Mouse (Mus musculus) lung, adult 18-20 months (tissue): ENCODE results near the gene Sox5.
"Not testable (repeated sequence)": the region's sequence is repeated elsewhere in the genome, so short reads cannot be mapped to it uniquely, and the experiment has no call there.

Experiments used
- DNase-seq, 2 experiments: peaks; one replicate each; pipeline ENCODE4 v3.0.0; 2022; ENCODE audit warnings: mixed read lengths in 2 of 2

Gene Sox5

GRCm38 (mm10) chr6:144265004-144265403, 516.8 kb downstream of the Sox5 start:
- no peak for DNase-seq

- no peak for DNase-seq
Observed at GRCm38 (mm10) chr6:144264320-144264915, 517.4 kb downstream of the Sox5 start.

- no peak for DNase-seq
Observed at GRCm38 (mm10) chr6:144256500-144256899, 525.3 kb downstream of the Sox5 start.

GRCm38 (mm10) chr6:144252191-144252718, 529.5 kb downstream of the Sox5 start:
- DNase-seq = no peak

DNA sequence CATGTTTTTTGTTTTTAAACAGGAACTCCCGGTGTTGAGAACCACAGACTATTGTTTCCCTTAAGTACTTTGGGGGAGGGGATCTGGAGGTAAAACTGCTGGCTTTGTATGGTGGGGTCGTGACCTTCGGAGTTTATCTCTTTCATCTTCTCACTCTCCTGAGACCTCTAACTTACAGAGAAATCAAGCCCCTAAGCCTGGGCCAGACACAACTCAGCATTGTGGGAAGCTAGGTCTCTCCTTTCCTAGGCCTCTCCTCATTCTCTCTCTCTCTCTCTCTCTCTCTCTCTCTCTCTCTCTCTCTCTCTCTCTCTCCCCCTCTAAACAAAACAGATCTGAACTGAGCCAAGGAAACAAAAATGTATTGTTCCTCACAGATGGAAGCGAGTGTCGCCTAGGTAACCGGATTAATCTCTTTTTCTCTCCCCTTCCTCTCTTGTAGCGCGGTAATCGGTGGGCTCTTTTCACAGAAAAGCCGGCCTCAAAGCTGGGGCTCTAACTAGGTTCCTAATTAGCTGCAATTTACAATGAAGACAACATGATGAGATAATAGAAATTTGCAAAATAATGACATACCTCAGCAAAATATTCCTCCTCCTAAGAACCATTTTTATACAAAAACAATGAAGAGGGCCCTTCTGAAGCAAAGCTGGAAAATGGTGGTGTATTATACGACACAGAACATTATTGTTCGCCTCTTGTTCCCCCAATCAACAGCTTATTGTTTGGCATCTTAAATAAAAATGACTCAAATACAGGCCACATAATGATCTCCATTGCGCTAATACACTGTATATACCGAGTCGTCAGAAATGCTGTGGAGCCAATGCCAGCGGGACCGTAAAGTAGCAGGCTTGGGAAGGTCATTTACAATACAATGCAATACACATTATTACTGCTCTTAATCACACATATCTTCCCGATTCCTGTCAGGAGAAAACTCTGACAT, 530.3 kb downstream of the Sox5 start:
- DNase-seq = no peak

DNA sequence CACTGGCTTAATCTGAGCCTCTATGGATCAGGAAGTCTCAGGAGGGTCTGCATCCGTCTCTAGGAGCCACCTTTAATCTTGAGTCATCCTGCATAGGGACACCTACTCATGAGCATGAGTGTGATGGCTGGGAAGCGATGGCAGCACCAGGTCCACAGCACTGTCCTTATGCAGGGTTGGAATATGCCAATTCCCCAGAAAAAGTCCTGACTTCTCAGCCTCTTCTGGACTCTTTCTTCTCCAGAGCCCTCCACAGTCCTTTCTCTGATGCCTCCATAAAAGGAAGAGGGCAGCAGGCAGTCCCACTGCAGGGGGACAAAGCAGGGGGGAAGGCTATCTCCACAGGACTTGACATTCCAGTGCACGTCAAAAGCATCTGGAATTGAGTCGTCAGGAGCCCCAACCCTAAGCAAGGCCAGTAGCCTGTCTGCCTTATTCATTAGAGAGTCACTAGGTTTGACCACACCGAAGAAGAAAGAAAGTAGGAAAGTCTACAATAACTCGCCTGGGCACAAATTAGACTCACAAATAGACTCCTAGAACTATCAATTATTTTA, 531.1 kb downstream of the Sox5 start:
- no peak for DNase-seq

GRCm38 (mm10) chr6:144236581-144236980, 545.2 kb downstream of the Sox5 start:
- no peak for DNase-seq

DNA sequence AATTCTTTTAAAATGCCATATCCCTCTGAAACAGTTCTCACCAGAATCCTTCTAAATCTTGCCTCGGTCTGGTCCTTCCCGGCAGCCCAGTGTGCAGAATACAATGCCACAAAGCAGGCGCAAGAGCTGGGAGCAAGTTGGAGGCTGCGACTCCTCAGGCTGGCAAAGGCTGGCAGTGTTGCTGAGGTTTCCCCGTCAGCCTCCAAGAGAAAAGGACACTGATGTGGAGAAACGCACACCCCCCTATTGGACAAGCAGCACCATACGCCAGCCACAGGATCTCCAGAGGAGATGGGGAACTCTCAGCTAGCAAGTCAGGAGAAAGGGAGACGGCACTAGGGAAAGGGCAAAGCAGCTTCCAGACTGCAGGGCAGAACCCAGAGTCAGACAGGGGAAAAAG, 577.8 kb downstream of the Sox5 start:
- no peak for DNase-seq

- no peak for DNase-seq
Observed at GRCm38 (mm10) chr6:144203013-144203412, 578.8 kb downstream of the Sox5 start.

DNA sequence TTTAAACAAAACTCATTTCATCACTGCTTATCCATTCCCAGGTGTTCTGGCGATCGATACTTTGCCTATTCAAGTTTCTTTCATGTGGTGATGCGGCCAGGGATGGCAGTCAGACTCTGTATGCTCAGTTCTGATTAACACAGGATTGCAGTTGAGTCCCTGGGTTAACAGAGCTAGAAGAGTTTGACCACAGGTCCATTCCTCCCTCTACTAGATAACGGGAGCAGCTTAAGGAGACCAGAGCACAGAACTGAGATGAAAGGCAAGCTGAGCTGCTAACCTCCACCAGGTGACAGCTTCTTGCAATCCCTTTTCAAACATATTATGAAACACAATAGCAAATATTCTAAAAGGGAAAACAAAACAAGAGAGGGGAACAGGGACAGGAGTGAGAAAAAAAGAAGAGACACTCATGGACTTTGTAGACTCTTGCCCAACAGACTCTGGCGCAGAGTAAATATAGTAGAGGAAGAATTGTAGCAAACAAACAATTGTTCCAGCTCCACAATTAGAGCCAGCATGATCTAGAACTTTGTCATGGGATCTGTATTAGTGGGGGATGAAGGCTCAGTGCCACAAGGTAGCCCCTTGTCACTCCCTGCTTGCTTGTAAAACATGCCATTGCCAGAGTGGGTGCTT, 580.3 kb downstream of the Sox5 start:
- no peak for DNase-seq

DNA sequence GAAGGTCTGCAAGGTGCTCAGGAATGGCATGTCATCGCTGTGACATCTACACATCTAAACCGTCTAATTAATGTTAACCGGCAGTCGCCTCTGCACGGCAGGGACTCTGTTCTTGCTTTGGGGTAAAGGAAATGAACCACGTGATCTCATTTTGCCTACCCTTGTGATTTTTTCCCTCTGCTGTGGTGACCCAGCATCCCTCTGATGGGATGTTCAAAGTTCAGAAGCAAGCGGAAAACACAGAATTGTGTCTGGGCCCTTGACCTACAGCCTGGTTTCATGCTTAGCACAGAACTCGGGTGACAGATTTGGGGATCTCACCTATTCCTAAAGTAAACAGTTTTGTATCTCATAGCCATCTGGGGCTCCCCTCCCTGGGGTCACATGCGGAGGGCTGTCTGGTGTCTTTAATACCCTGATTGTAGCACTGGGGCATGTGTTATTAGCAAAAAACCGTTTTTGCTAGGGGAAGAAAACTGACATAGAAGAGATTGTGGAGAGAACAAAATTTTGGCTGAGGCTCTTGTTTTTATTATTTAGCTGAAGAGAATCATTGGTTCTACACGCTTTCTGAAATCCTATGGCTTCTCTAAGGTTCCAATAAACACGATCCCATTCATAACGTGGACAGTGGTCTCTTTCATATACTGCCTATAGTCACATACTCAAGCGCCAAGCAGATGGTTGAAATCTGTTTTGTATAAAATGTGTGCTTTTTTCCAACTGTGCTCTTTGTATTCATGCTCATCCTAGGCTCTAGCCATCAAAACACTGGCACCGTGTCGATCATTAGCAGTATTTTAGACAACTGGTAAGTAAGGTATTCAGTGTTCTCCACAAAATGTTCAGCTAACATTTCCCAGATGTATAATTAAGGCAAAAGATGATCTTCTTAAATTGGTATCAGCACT, 584.3 kb downstream of the Sox5 start:
- DNase-seq = no peak

GRCm38 (mm10) chr6:144195934-144196333, 585.8 kb downstream of the Sox5 start:
- DNase-seq = no peak

DNA sequence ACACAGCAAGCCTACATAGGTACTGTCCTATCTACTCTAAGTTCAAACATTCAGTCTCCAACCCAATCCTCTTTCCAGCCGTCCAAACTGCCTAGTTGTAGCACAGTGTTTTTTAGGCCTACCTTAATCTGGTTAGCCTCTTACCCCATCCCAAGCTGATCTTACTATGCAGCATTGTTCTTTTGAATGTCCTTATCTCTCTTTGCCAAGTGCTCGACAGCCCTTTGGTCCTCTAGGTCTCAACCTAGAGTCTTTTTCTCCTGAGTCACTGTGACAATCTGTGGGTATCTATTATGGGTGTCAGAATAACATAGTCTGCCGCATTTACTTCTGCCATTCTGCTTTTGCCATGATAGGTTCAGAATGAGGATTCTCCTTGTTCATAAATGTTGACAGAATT, 598.7 kb downstream of the Sox5 start:
- no peak for DNase-seq

DNA sequence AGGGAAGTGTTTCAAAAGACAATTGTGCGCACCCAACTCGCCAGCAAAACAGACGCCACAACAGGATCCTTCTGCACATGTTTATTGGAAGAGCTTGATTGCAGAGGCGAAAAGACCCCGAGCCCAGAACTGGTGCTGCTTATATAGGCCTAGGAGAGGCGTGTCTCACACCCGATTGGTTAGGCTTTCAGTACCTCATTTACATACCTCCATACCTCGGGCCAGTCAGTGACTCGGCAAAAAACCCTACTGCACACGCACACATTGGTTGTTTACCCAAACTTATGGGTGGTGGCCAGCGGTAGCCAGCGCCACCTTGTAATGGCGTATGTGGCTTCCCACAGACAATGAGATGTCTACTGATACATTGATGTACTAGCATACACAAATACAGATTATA, 599.3 kb downstream of the Sox5 start:
- DNase-seq = not testable (repeated sequence)

- DNase-seq = no peak
Observed at GRCm38 (mm10) chr6:144181083-144181866, 600.5 kb downstream of the Sox5 start.

DNA sequence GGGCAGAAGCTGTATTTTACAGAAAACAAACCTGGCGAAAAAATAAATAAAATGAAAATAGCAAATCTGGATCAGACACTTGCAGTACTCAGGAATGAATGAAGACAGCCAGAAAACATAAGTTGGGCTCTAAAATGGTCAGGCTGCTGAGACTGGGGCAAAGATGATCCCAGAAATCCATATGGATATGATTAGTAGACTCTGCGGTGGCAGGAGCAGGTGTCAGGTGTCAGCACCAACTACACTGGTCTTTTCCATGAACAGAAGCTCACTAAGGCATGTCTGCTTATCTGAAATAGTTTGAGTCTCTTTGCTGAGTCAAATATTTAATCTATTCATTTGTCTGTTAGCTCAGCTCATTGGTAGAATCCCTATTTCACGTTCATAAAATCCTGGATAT, 602.7 kb downstream of the Sox5 start:
- DNase-seq = no peak

DNA sequence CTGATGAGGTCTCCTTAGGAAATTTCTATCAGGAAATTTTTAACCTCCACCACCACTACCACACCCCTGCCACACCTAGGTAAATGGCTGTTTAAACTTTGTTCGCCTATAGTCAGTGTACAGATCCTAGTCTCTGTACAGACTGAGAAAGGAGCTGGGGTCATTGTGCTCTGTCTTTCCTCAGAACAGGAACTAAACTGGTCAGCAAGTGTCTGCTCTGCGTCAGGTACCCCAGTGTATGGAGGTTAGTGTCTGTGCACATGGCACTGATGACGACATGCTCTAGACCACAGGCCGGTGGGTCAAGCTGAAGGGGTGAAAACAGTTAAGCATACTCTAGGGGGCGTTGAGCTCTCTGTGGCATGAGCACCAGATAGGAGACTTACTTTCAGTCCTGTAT, 605.1 kb downstream of the Sox5 start:
- no peak for DNase-seq

DNA sequence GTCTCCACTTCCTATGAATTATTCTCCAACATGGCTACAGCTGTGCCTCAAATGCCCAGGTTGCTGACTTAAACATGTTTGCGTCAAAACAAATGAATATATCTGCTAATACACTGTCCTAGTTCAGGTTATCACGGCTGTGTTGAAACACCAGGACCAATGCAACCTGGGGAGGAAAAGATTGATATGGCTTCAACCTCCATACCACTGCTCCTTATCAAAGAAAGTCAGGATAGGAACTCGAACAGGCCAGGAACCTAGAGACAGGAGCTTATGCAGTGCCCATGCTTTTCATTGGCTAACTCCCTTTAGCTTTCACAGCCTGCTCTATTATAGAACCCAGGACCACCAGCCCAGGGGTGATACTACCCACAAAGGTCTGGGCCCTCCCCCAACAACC, 606.2 kb downstream of the Sox5 start:
- DNase-seq = no peak

GRCm38 (mm10) chr6:144170541-144170940, 611.2 kb downstream of the Sox5 start:
- DNase-seq = no peak

DNA sequence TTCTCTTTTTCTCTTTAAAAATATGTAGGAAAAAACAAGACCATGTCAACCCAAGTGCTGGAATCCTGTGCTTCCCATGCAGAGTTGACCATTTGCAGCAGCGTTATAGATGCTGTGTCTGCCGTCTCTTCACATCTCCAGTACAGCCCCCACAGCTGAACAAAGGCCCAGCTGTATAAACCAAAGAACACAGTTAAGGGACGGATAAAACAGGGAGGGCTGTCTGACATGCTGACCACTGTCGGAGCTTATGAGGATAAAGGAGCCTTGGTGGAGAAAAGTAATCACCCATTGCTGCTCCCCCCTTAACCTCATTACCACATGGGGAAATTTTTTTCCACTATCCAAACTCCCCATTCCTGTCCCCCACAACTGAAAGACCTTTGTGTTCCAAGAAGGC, 612.0 kb downstream of the Sox5 start:
- DNase-seq = no peak
